Comparison of ENCODE assay signal across 8 mouse cellular contexts in the genomic region with DNA sequence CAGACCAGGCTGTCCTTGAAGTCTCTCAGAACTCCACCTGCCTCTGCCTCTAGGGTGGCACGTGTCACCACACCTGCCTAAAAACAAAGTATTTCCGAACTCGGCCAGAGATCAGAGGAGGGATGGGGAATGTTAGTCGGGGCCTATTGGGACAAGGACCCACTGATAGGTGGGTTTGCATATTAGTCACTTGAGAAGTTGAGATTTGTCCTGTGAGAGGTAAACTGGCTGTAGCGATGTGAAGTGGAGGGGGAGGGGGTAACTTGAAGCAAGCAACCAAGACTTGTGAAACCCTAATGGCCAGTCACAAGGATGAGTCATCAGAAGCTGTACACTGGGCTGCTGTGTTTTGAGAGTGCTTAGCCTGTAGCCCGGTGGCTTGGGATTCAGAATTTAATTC. TPM values are rescaled to one million over a fixed set of nuclear protein-coding genes. Genes with fewer than 3 reads are reported as not detected.
DNase-seq lines count a peak whose midpoint lies in the region; TF ChIP-seq lines count a peak whose summit lies in the region.

No protein-coding gene starts in this region.

- H3K4me1 ChIP-seq in heart, adult 2 months (ENCODE audit: control insufficient read depth, insufficient read depth, low read length), result peaks cover 11% of the 10 kb centered on the region

- peak; percentile 95 for DNase-seq in heart, adult 11 months
- DNase-seq in heart, postnatal 25 days (ENCODE audit: low spot score), result no peak
- peak; percentile 44 for DNase-seq in c-Kit-positive CD71-positive TER-119-negative erythroid progenitor cells, embryonic 14.5 days (ENCODE audit: low read depth)
- peak; percentile 25 to 35 for DNase-seq in heart, adult 2 months
- DNase-seq in kidney, adult 9 months, result peak; percentile 47
- DNase-seq in lung, postnatal 10 days, result peak; percentile 63
- DNase-seq in spleen, postnatal 10 days (ENCODE audit: low spot score in 2 of 2), result peak; percentile 15 to 21
- no peak for DNase-seq in ovary, postnatal 36 days (ENCODE audit: low spot score)

- peak overlapping the region; percentile 99; the same call in 1 of the 2 replicates for H3K27ac ChIP-seq in heart, adult 2 months

- 5% methylated on average over 6 of the region's 6 CpGs for WGBS in heart, adult 2 months

- H3K9ac ChIP-seq in heart, adult 2 months (ENCODE audit: low read depth, low read length), result peak overlapping the region; percentile 20

- H3K27me3 ChIP-seq in heart, adult 2 months (ENCODE audit: control insufficient read depth, insufficient read depth, low read length), result no peaks in the 10 kb centered on the region

- TF ChIP-seq CTCF in heart, adult 2 months (IDR thresholded peaks at IDR 0.05), result no peak

- TF ChIP-seq POLR2A in heart, adult 2 months (IDR thresholded peaks at IDR 0.05; ENCODE audit: insufficient read depth, low read depth, low read length), result no peak

- no peak for TF ChIP-seq EP300 in heart, adult 2 months (IDR thresholded peaks at IDR 0.05; ENCODE audit: insufficient read depth, low read depth, low read length)

- peaks cover 3% of the 10 kb centered on the region for H3K79me2 ChIP-seq in heart, adult 2 months (replicated peaks; ENCODE audit: control insufficient read depth, insufficient read depth, low read length)

- intact Hi-C loops in heart, postnatal 25 days (cut with DNase I), result loop anchor here (10.0 kb wide), 1 partner anchor 320 kb away; the partner anchor contains the start of gene 4933414I15Rik
- intact Hi-C loops in heart, adult 2 months (cut with DNase I), result no loop called here

- peaks cover 31% of the 10 kb centered on the region for H3K36me3 ChIP-seq in heart, adult 2 months (ENCODE audit: control insufficient read depth, insufficient read depth, low read length)

- H3K4me3 ChIP-seq in heart, adult 2 months, result peak overlapping the region; percentile 96

RNA-seq across cellular contexts. Expression of gene BC049762, which starts 1.5 kb away (rescaled TPM):
- under 1 TPM in 1 of 2 experiments, not detected in 1; 0.42 TPM for total RNA-seq in heart, postnatal 25 days (2021)
- under 1 TPM in 1 of 2 experiments, not detected in 1; 0.41 TPM for total RNA-seq in heart, adult 2 months (2021)
- 0.23 and 0.84 TPM in 2 replicates for polyA plus RNA-seq in heart, adult 2 months (2012; rRNA removed)

RNA-seq across cellular contexts. Expression of gene Clk4, which starts 2.8 kb away (rescaled TPM):
- total RNA-seq in heart, postnatal 25 days (2021), result 10 to 100 TPM; 40.4 to 43.4 TPM
- total RNA-seq in heart, adult 2 months (2021), result 10 to 100 TPM; 32.5 to 41.9 TPM
- polyA plus RNA-seq in heart, adult 2 months (2012; rRNA removed), result 26.2 and 42.8 TPM in 2 replicates

RNA-seq across cellular contexts. Expression of gene Col23a1, which starts 25.4 kb away (rescaled TPM):
- 1 to 10 TPM; 1.0 to 1.6 TPM for total RNA-seq in heart, postnatal 25 days (2021)
- total RNA-seq in heart, adult 2 months (2021), result 1 to 10 TPM; 1.1 to 1.7 TPM
- 1.1 and 1.3 TPM in 2 replicates for polyA plus RNA-seq in heart, adult 2 months (2012; rRNA removed)

RNA-seq across cellular contexts. Expression of gene Gm12569, which starts 44.1 kb away (rescaled TPM):
- total RNA-seq in heart, postnatal 25 days (2021), result not detected
- total RNA-seq in heart, adult 2 months (2021), result not detected
- not detected in 2 replicates for polyA plus RNA-seq in heart, adult 2 months (2012; rRNA removed)

Comparison
In these comparisons a context has a peak if more than half of its experiments do, and no peak if none do; other contexts are left out.
1. DNase-seq: peak in heart, adult 11 months (single experiment), c-Kit-positive CD71-positive TER-119-negative erythroid progenitor cells, embryonic 14.5 days (single experiment), heart, adult 2 months (2 of 2), kidney, adult 9 months (single experiment), lung, postnatal 10 days (single experiment) and spleen, postnatal 10 days (2 of 2); none in heart, postnatal 25 days (single experiment) and ovary, postnatal 36 days (single experiment).